8 mouse cellular contexts compared by ENCODE assay signal in genomic region chr2:103625349-103625932, GRCm38 (mm10). TPM values are rescaled to one million over a fixed set of nuclear protein-coding genes. Genes with fewer than 3 reads are reported as not detected.
DNase-seq lines count a peak whose midpoint lies in the region; ATAC-seq lines count a peak whose summit lies in the region.

No protein-coding gene starts in this region.

- H3K9ac ChIP-seq in heart, embryonic 13.5 days, result peak overlapping the region; percentile 15; the same call in 1 of the 2 replicates
- no peak overlapping the region for H3K9ac ChIP-seq in embryonic facial prominence, embryonic 13.5 days
- no peak overlapping the region for H3K9ac ChIP-seq in intestine, embryonic 16.5 days (ENCODE audit: low read depth, low read length)

- peaks cover 81% of the 10 kb centered on the region for H3K4me1 ChIP-seq in heart, embryonic 13.5 days
- peaks cover 41% of the 10 kb centered on the region for H3K4me1 ChIP-seq in embryonic facial prominence, embryonic 13.5 days
- H3K4me1 ChIP-seq in intestine, embryonic 16.5 days (ENCODE audit: control insufficient read depth, insufficient read depth, low read length), result peaks cover 9% of the 10 kb centered on the region

- WGBS in heart, embryonic 13.5 days, result 15% methylated on average over 7 of the region's 7 CpGs
- WGBS in embryonic facial prominence, embryonic 13.5 days, result 19% methylated on average over 7 of the region's 7 CpGs
- 33% methylated on average over 7 of the region's 7 CpGs for WGBS in intestine, embryonic 16.5 days

- H3K4me2 ChIP-seq in heart, embryonic 13.5 days, result peak overlapping the region; percentile 40
- H3K4me2 ChIP-seq in embryonic facial prominence, embryonic 13.5 days, result no peak overlapping the region
- H3K4me2 ChIP-seq in intestine, embryonic 16.5 days (ENCODE audit: low read depth, low read length), result no peak overlapping the region

- H3K36me3 ChIP-seq in heart, embryonic 13.5 days, result no peaks in the 10 kb centered on the region
- H3K36me3 ChIP-seq in embryonic facial prominence, embryonic 13.5 days, result no peaks in the 10 kb centered on the region
- H3K36me3 ChIP-seq in intestine, embryonic 16.5 days (ENCODE audit: control insufficient read depth, insufficient read depth, low read length), result no peaks in the 10 kb centered on the region

- H3K9me3 ChIP-seq in heart, embryonic 13.5 days, result no peaks in the 10 kb centered on the region
- no peaks in the 10 kb centered on the region for H3K9me3 ChIP-seq in embryonic facial prominence, embryonic 13.5 days
- no peaks in the 10 kb centered on the region for H3K9me3 ChIP-seq in intestine, embryonic 16.5 days (ENCODE audit: control insufficient read depth, low read length)

- no peaks in the 10 kb centered on the region for H3K27me3 ChIP-seq in heart, embryonic 13.5 days (replicated peaks)
- no peaks in the 10 kb centered on the region for H3K27me3 ChIP-seq in embryonic facial prominence, embryonic 13.5 days
- H3K27me3 ChIP-seq in intestine, embryonic 16.5 days (replicated peaks; ENCODE audit: control insufficient read depth, insufficient read depth, low read length), result no peaks in the 10 kb centered on the region

- DNase-seq in heart, adult 8-10 months (ENCODE audit: low spot score), result no peak
- DNase-seq in neural tube, embryonic 10.5 days (ENCODE audit: extremely low spot score, low spot score), result peak; percentile 57
- DNase-seq in adrenal gland, adult 8-10 months, result no peak
- no peak for DNase-seq in layer of hippocampus, adult 11-12 months (ENCODE audit: low spot score)
- DNase-seq in right cerebral cortex, adult 2 months (ENCODE audit: low spot score in 2 of 2), result no peak

- peak overlapping the region; percentile 63 for H3K27ac ChIP-seq in heart, embryonic 13.5 days (replicated peaks)
- no peak overlapping the region for H3K27ac ChIP-seq in embryonic facial prominence, embryonic 13.5 days
- no peak overlapping the region for H3K27ac ChIP-seq in intestine, embryonic 16.5 days (ENCODE audit: low read length)

- ATAC-seq in heart, embryonic 13.5 days (ENCODE audit: extremely low read depth, insufficient number of reproducible peaks, low FRiP score, low TSS enrichment), result 0 out of 2 replicates have a peak, but pooled peaks have one; percentile 14
- peak; percentile 52; the same call in 1 of the 2 replicates for ATAC-seq in embryonic facial prominence, embryonic 13.5 days (ENCODE audit: insufficient number of reproducible peaks, insufficient read depth, low FRiP score, low TSS enrichment, low read depth)
- ATAC-seq in intestine, embryonic 16.5 days, result 0 out of 2 replicates have a peak, but pooled peaks have one; percentile 23

- no peak overlapping the region for H3K4me3 ChIP-seq in heart, embryonic 13.5 days
- H3K4me3 ChIP-seq in embryonic facial prominence, embryonic 13.5 days, result no peak overlapping the region
- no peak overlapping the region for H3K4me3 ChIP-seq in intestine, embryonic 16.5 days (ENCODE audit: low read length)

RNA-seq across cellular contexts. Expression of gene Abtb2, which starts 59.3 kb away (rescaled TPM):
- polyA plus RNA-seq in heart, embryonic 13.5 days (2015; fragmentation: Nextera tagmentation; extraction: Ambion mirVana), result 17.4 and 18.4 TPM in 2 replicates
- 10 to 100 TPM; 22.9 to 27.5 (median 24.8) TPM for total RNA-seq in heart, adult 8-10 months (2022)
- polyA plus RNA-seq in embryonic facial prominence, embryonic 13.5 days (2015; fragmentation: Nextera tagmentation; extraction: Ambion mirVana), result 17.4 and 19.7 TPM in 2 replicates
- polyA plus RNA-seq in intestine, embryonic 16.5 days (2015; fragmentation: Nextera tagmentation; extraction: Ambion mirVana), result 4.7 and 5.4 TPM in 2 replicates
- total RNA-seq in adrenal gland, adult 8-10 months (2022), result 10 to 100 TPM in 3 of 4 experiments, 1 to 10 TPM in 1; 8.8 to 57.0 (median 24.5) TPM
